Mouse (Mus musculus): ENCODE results near the gene Mok. TPM values are rescaled to one million over a fixed set of nuclear protein-coding genes. Genes with fewer than 3 reads are reported as not detected.

Mok gene
- polyA plus RNA-seq, 1 experiment from 2014 or later, result 13.5 TPM

- Histone ChIP-seq H3K9me3 (replicated peaks) (no peaks in the 10 kb centered on the region), H3K9ac (no peak overlapping the region), H3K4me1 (no peaks in the 10 kb centered on the region), H3K4me3 (no peak overlapping the region), H3K27me3 (no peaks in the 10 kb centered on the region), H3K36me3 (peaks cover 19% of the 10 kb centered on the region), H3K4me2 (replicated peaks) (no peak overlapping the region), H3K27ac (no peak overlapping the region)
- no peak for ATAC-seq (ENCODE audit: low FRiP score)
- WGBS, result 92% methylated on average over 10 of the region's 10 CpGs
Observed at GRCm38 (mm10) chr12:110797842-110798431, 42.8 kb downstream of the Mok start.

- H3K4me2 ChIP-seq (replicated peaks), result no peak overlapping the region
- H3K27ac ChIP-seq, result no peak overlapping the region
- H3K9me3 ChIP-seq (replicated peaks), result no peaks in the 10 kb centered on the region
- no peaks in the 10 kb centered on the region for H3K27me3 ChIP-seq
- no peak overlapping the region for H3K9ac ChIP-seq
- no peaks in the 10 kb centered on the region for H3K4me1 ChIP-seq
- ATAC-seq (ENCODE audit: low FRiP score), result no peak
- 90% methylated on average over 6 of the region's 6 CpGs for WGBS
- no peak overlapping the region for H3K4me3 ChIP-seq
- H3K36me3 ChIP-seq, result peaks cover 19% of the 10 kb centered on the region
Observed at GRCm38 (mm10) chr12:110797202-110797601, 43.5 kb downstream of the Mok start.

GRCm38 (mm10) chr12:110796748-110797147 is 44.0 kb downstream of the Mok start:
- no peak overlapping the region for H3K4me2 ChIP-seq (replicated peaks)
- no peaks in the 10 kb centered on the region for H3K27me3 ChIP-seq
- H3K27ac ChIP-seq, result no peak overlapping the region
- peaks cover 16% of the 10 kb centered on the region for H3K36me3 ChIP-seq
- H3K4me1 ChIP-seq, result no peaks in the 10 kb centered on the region
- H3K4me3 ChIP-seq, result no peak overlapping the region
- no peak for ATAC-seq (ENCODE audit: low FRiP score)
- no peaks in the 10 kb centered on the region for H3K9me3 ChIP-seq (replicated peaks)
- 79% methylated on average over 6 of the region's 6 CpGs for WGBS
- H3K9ac ChIP-seq, result no peak overlapping the region

- no peak for ATAC-seq (ENCODE audit: low FRiP score)
- no peak overlapping the region for H3K4me2 ChIP-seq (replicated peaks)
- no peak overlapping the region for H3K4me3 ChIP-seq
- 83% methylated on average over 6 of the region's 6 CpGs for WGBS
- no peak overlapping the region for H3K9ac ChIP-seq
- no peaks in the 10 kb centered on the region for H3K9me3 ChIP-seq (replicated peaks)
- H3K4me1 ChIP-seq, result no peaks in the 10 kb centered on the region
- H3K36me3 ChIP-seq, result peaks cover 10% of the 10 kb centered on the region; the same call in 1 of the 2 replicates
- H3K27ac ChIP-seq, result no peak overlapping the region
- no peaks in the 10 kb centered on the region for H3K27me3 ChIP-seq
Observed at GRCm38 (mm10) chr12:110795035-110795434, 45.7 kb downstream of the Mok start.

GRCm38 (mm10) chr12:110791026-110791425 is 49.7 kb downstream of the Mok start:
- no peak for ATAC-seq (ENCODE audit: low FRiP score)
- WGBS, result 98% methylated on average over 8 of the region's 8 CpGs
- no peak overlapping the region for H3K4me2 ChIP-seq (replicated peaks)
- H3K9ac ChIP-seq, result no peak overlapping the region
- H3K27ac ChIP-seq, result no peak overlapping the region
- H3K4me1 ChIP-seq, result 0 out of 2 replicates have a peak, but pooled peaks cover 2% of the 10 kb centered on the region
- no peaks in the 10 kb centered on the region for H3K9me3 ChIP-seq (replicated peaks)
- no peaks in the 10 kb centered on the region for H3K36me3 ChIP-seq
- H3K4me3 ChIP-seq, result no peak overlapping the region
- H3K27me3 ChIP-seq, result no peaks in the 10 kb centered on the region

- Histone ChIP-seq H3K27ac (no peak overlapping the region), H3K27me3 (no peaks in the 10 kb centered on the region), H3K9ac (no peak overlapping the region), H3K4me1 (0 out of 2 replicates have a peak, but pooled peaks cover 2% of the 10 kb centered on the region), H3K9me3 (replicated peaks) (no peaks in the 10 kb centered on the region), H3K36me3 (no peaks in the 10 kb centered on the region; the same call in 1 of the 2 replicates), H3K4me3 (no peak overlapping the region), H3K4me2 (replicated peaks) (no peak overlapping the region)
- ATAC-seq (ENCODE audit: low FRiP score), result no peak
- 79% methylated on average over 4 of the region's 4 CpGs for WGBS
Observed at GRCm38 (mm10) chr12:110790580-110790979, 50.2 kb downstream of the Mok start.

GRCm38 (mm10) chr12:110786243-110786642 is 54.5 kb downstream of the Mok start:
- H3K9ac ChIP-seq, result no peak overlapping the region
- H3K27ac ChIP-seq, result no peak overlapping the region
- no peak for ATAC-seq (ENCODE audit: low FRiP score)
- H3K36me3 ChIP-seq, result peaks cover 23% of the 10 kb centered on the region
- H3K27me3 ChIP-seq, result no peaks in the 10 kb centered on the region
- 88% methylated on average over 4 of the region's 4 CpGs for WGBS
- no peaks in the 10 kb centered on the region for H3K9me3 ChIP-seq (replicated peaks)
- no peak overlapping the region for H3K4me2 ChIP-seq (replicated peaks)
- no peak overlapping the region for H3K4me3 ChIP-seq
- 0 out of 2 replicates have a peak, but pooled peaks cover 2% of the 10 kb centered on the region for H3K4me1 ChIP-seq

- Histone ChIP-seq H3K4me2 (replicated peaks) (no peak overlapping the region), H3K9me3 (replicated peaks) (no peaks in the 10 kb centered on the region), H3K27me3 (no peaks in the 10 kb centered on the region), H3K36me3 (peaks cover 40% of the 10 kb centered on the region), H3K9ac (no peak overlapping the region), H3K27ac (no peak overlapping the region), H3K4me3 (no peak overlapping the region), H3K4me1 (no peaks in the 10 kb centered on the region)
- WGBS, result 85% methylated on average over 2 of the region's 2 CpGs
- ATAC-seq (ENCODE audit: low FRiP score), result no peak
Observed at GRCm38 (mm10) chr12:110784211-110784610, 56.5 kb downstream of the Mok start.

- Histone ChIP-seq H3K9ac (no peak overlapping the region), H3K4me2 (replicated peaks) (no peak overlapping the region), H3K27ac (no peak overlapping the region), H3K9me3 (replicated peaks) (no peaks in the 10 kb centered on the region), H3K36me3 (peaks cover 41% of the 10 kb centered on the region), H3K4me3 (no peak overlapping the region), H3K27me3 (no peaks in the 10 kb centered on the region), H3K4me1 (no peaks in the 10 kb centered on the region)
- 88% methylated on average over 1 of the region's 1 CpGs for WGBS
- no peak for ATAC-seq (ENCODE audit: low FRiP score)
Observed at GRCm38 (mm10) chr12:110782278-110782677, 58.5 kb downstream of the Mok start.

- peaks cover 41% of the 10 kb centered on the region for H3K36me3 ChIP-seq
- H3K4me1 ChIP-seq, result peaks cover under 1% of the 10 kb centered on the region; the same call in 1 of the 2 replicates
- no peak overlapping the region for H3K4me3 ChIP-seq
- ATAC-seq (ENCODE audit: low FRiP score), result no peak
- 77% methylated on average over 8 of the region's 8 CpGs for WGBS
- no peaks in the 10 kb centered on the region for H3K9me3 ChIP-seq (replicated peaks)
- no peak overlapping the region for H3K27ac ChIP-seq
- no peaks in the 10 kb centered on the region for H3K27me3 ChIP-seq
- H3K4me2 ChIP-seq (replicated peaks), result no peak overlapping the region
- no peak overlapping the region for H3K9ac ChIP-seq
Observed at GRCm38 (mm10) chr12:110781181-110781580, 59.6 kb downstream of the Mok start.

- Histone ChIP-seq H3K4me3 (no peak overlapping the region), H3K4me1 (peaks cover 10% of the 10 kb centered on the region), H3K36me3 (peaks cover 30% of the 10 kb centered on the region), H3K9me3 (replicated peaks) (no peaks in the 10 kb centered on the region), H3K9ac (no peak overlapping the region), H3K27ac (no peak overlapping the region), H3K4me2 (replicated peaks) (no peak overlapping the region), H3K27me3 (no peaks in the 10 kb centered on the region)
- WGBS, result 90% methylated on average over 7 of the region's 7 CpGs
- ATAC-seq (ENCODE audit: low FRiP score), result no peak
Observed at GRCm38 (mm10) chr12:110779296-110779695, 61.4 kb downstream of the Mok start.

- no peaks in the 10 kb centered on the region for H3K9me3 ChIP-seq (replicated peaks)
- peaks cover 10% of the 10 kb centered on the region for H3K4me1 ChIP-seq
- H3K36me3 ChIP-seq, result peaks cover 28% of the 10 kb centered on the region
- no peak overlapping the region for H3K4me3 ChIP-seq
- no peak overlapping the region for H3K27ac ChIP-seq
- no peak for ATAC-seq (ENCODE audit: low FRiP score)
- WGBS, result 88% methylated on average over 5 of the region's 5 CpGs
- no peaks in the 10 kb centered on the region for H3K27me3 ChIP-seq
- no peak overlapping the region for H3K9ac ChIP-seq
- no peak overlapping the region for H3K4me2 ChIP-seq (replicated peaks)
Observed at GRCm38 (mm10) chr12:110777853-110778252, 62.9 kb downstream of the Mok start.
